Mouse (Mus musculus): ENCODE data around the gene Fam151a.
"Not testable (repeated sequence)": the region's sequence is repeated elsewhere in the genome, so short reads cannot be mapped to it uniquely, and the experiment has no call there.

Fam151a gene

DNA sequence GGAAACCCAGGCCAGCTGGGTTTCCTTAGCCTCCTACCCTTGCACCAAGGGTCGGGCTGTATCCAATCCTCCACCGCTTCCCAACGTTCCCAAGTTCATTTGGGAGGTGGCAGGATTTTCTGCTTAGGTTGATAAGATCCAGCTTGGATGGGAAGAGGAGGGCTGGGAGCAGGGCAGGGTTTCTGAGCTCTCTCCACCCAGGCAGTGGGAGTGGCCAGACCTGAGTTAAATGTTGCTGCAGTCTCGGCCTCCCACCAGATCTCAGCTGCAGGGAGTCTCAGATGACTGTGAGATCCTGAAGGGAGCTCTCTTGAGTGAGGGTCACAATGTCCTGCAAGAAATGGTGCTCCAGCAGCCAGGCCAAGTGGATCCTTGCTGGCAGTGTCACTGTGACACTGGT, at the start of gene Fam151a:
Gene Fam151a (plus strand): TSS at position 254 of the 400 bp plus-strand sequence.
- DNase-seq (ENCODE audit: low read depth in 2 of 2, low spot score in 2 of 2), result no peak

- no peak for DNase-seq (ENCODE audit: low read depth in 2 of 2, low spot score in 2 of 2)
These were observed 44.9 kb upstream of the Fam151a start for GRCm38 (mm10) chr4:106688636-106689296.

GRCm38 (mm10) chr4:106693841-106694430, 39.8 kb upstream of the Fam151a start:
- DNase-seq (ENCODE audit: low read depth in 2 of 2, low spot score in 2 of 2), result no peak

DNA sequence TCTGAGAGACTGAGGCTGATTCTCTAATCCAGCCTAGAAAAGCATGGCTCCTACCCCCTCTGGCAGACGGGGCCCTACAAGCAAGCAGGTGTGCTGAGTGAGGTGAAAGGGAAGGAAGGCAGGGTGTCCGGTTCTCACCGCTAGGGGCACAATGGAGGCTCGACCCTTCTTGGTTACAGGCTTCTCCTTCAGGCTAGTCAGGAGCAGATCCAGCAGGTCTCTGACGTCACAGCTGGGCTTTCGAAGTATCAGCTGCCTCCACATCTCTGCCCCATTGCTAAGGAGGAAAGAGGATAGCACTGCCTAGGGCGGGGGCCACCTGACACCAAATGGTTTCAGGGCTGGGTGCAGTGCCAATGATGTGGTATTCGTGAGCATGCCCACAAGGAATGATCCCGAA, 33.7 kb upstream of the Fam151a start:
- DNase-seq (ENCODE audit: low read depth in 2 of 2, low spot score in 2 of 2), result no peak

DNA sequence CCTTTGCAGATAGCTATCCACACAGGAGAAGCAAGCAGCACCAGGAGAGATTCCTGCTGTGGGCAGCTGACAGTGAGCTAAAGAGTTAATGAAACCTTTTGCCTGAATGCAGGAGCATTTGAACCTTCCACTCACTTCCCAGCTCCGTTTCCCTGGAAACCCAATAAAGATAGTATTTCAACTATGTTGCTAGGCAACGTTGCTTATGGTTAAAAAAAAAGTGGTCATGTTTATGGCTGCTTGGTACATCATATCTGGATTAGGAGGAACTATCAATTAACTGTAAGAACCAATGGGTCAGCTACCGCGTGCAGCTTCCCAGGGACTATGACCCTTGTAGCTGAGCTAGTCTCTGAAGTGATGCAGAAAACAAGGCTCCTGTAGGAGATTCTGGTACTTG, 32.9 kb upstream of the Fam151a start:
- no peak for DNase-seq (ENCODE audit: low read depth in 2 of 2, low spot score in 2 of 2)

DNA sequence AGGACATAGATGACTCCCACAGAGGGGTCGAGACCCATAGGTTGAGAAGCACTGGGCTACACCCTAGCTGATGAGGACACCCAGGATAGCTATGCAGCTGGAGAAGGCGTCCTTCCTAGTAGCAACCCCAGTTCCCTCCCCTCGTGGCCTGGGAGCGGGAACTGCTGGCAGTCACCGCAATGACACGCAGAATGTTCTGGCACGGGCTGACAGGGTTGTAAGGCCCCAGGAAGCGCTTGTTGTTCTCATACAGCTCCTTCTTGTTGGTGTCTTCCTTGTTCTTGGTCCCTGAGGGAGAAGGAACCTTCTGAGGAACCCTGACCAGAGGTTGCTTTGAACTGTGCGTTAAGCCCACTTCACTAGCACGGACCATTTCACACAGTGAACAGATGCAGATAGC, 29.7 kb upstream of the Fam151a start:
- no peak for DNase-seq (ENCODE audit: low read depth in 2 of 2, low spot score in 2 of 2)

DNA sequence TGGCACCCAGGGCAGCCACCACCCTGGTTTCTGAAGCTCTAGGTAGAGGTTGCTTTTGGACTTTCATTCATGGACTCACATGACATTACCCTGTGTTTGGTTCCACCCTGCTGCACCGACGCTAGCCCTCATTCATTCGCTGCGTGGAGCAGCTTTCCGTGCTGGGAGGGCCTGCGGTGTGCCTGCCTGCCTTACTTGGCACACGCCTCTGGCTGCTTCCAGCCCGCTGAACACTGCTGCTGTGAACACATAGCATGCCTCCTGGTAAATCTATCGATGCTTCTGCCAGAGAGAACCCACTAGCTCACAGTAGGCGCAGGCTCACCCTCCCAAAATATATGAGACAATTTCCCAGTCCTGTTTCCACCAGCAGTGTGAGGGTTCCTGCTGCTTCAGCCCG, 29.3 kb upstream of the Fam151a start:
- no peak for DNase-seq (ENCODE audit: low read depth in 2 of 2, low spot score in 2 of 2)

- DNase-seq (ENCODE audit: low read depth in 2 of 2, low spot score in 2 of 2), result no peak
These were observed 28.5 kb upstream of the Fam151a start for GRCm38 (mm10) chr4:106705096-106705665.

- DNase-seq (ENCODE audit: low read depth in 2 of 2, low spot score in 2 of 2), result no peak
These were observed 25.7 kb upstream of the Fam151a start for GRCm38 (mm10) chr4:106707957-106708356.

- peak; percentile 61 to 64 for DNase-seq (ENCODE audit: low read depth in 2 of 2, low spot score in 2 of 2)
These were observed 25.3 kb upstream of the Fam151a start for GRCm38 (mm10) chr4:106708408-106708807.

DNA sequence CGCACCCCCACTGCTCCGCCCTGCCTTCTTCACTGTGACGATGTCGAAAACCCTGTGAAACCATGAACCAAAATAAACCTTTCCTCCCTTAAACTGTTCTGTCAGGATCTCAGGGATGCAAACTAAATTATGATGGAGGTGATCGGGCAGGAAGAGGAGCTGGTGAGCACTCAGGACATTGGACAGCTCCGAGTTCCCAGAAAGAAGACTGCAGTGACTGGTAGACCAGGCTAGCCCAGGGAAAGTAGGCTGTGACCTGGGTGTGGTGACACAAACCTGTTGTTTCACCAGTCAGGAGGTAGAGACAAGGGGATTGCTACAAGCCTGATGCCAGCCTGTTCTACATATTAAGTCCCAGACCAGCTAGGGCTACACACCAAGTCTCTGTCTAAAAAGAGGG, 20.1 kb upstream of the Fam151a start:
- no peak for DNase-seq (ENCODE audit: low read depth in 2 of 2, low spot score in 2 of 2)

DNA sequence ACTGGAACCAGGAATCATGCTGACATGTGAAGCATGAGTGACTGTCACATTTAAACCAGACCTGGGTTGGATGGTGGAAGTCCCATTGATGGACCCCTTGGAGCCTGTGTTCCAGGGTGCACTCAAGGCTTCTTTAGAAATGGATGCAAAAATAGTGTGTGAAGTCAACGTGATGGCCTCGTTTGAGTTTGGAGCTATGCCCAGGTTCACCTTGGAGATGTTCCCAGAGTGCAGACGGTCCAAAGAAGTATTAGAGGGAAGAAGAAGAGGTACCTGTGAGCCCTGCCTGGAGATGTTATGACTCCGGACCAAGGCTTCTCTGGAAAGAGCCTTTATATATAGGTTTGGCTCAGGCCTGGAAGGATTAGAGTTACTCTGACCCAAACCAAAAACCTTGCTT, 13.1 kb upstream of the Fam151a start:
- DNase-seq (ENCODE audit: low read depth in 2 of 2, low spot score in 2 of 2), result no peak

DNA sequence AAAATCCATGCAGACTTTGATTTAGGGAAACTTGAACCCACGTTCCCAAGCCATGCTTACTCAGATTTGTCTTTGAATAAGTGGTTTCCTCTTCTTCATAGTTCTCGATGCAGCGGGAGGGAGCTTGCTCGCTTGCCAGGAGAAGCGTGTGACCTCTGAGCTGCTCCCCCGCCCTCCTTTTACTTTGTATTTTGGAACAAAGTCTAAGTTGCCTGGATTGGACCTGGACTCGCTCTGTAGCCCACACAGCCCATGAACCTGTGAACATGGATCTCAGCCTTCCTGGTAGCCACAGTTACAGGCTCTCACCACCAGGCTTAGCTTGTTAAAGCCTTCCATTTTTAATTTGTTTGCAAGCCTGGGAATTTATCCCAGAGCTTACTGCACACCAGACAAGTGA, 2.9 kb upstream of the Fam151a start, which contains the start of gene Mroh7:
Gene Mroh7 (minus strand): TSS at position 112 of the 400 bp plus-strand sequence.
- no peak for DNase-seq (ENCODE audit: low read depth in 2 of 2, low spot score in 2 of 2)

DNA sequence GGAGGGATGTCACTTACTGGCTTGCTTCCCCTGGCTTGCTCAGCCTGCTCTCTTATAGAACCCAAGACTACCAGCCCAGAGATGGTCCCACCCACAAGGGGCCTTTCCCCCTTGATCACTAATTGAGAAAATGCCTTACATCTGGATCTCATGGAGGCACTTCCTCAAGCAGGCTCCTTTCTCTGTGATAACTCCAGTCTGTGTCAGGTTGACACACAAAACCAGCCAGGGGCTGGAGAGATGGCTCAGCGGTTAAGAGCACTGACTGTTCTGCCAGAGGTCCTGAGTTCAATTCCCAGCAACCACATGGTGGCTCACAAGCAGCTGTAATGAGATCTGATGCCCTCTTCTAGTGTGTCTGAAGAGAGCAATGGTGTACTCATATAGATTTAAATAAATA, 3.2 kb downstream of the Fam151a start:
- not testable (repeated sequence) for DNase-seq (ENCODE audit: low read depth in 2 of 2, low spot score in 2 of 2)

DNA sequence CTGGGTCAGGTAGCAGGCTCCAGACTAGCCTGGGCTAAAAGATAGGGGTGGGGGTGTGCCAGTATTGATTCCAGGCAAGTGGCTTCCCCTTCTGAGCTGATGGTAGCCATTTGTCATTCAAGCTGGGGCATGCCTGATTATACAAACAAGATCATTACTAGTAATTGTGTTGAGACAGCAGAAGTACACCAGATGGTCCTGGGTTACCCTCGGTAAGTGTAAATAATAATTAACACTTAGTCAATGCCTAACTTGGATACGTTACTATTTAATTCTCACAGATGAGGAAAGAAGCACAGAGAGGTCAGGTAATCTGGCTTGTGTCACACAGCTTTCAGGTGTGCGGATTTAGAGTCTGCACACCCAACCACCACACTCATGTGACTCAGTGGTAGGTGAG, 4.2 kb downstream of the Fam151a start:
- DNase-seq (ENCODE audit: low read depth in 2 of 2, low spot score in 2 of 2), result no peak

DNA sequence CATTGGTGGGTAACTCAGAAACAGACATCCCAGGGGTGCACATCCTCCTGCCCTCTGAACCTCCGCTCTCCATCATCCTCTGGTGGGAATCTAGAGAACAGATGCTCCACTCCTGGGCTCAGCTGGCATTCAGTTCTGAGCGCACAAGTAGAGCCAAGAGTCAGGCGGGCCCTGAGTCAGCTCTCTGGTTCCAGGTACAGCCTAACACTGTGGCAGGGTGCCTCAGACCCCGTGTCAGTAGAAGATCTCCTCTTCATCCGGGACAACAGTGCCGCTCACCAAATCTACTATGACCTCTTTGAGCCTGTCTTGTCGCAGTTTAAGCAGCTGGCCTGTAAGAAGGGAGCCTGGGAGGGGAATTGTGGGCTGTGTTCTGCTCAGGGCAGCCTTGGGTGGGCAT, 12.2 kb downstream of the Fam151a start:
- DNase-seq (ENCODE audit: low read depth in 2 of 2, low spot score in 2 of 2), result no peak

- no peak for DNase-seq (ENCODE audit: low read depth in 2 of 2, low spot score in 2 of 2)
These were observed 13.4 kb downstream of the Fam151a start for GRCm38 (mm10) chr4:106747001-106747580.

GRCm38 (mm10) chr4:106749699-106750098, 16.0 kb downstream of the Fam151a start:
- no peak for DNase-seq (ENCODE audit: low read depth in 2 of 2, low spot score in 2 of 2)

DNA sequence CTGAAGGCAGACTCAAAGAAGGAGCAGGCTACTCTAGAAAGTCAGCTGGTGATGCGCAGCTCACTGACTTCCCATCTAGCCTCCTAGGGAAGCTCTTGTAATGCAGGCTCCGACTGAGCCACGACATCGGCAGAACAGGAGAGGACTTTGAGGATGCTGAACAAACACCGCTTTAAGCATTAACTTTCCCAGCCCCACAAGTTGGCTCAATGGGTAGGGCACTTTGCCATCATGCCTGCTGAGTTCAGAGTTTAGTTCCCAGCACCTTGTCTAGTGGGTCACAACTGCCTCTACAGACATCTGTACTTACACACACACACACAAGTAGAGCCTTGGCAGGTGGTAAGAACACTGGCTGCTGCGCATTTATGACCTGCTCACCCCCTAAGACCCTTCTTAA, 18.0 kb downstream of the Fam151a start:
- DNase-seq (ENCODE audit: low read depth in 2 of 2, low spot score in 2 of 2), result no peak

GRCm38 (mm10) chr4:106764166-106764565, 30.5 kb downstream of the Fam151a start:
- no peak for DNase-seq (ENCODE audit: low read depth in 2 of 2, low spot score in 2 of 2)

DNA sequence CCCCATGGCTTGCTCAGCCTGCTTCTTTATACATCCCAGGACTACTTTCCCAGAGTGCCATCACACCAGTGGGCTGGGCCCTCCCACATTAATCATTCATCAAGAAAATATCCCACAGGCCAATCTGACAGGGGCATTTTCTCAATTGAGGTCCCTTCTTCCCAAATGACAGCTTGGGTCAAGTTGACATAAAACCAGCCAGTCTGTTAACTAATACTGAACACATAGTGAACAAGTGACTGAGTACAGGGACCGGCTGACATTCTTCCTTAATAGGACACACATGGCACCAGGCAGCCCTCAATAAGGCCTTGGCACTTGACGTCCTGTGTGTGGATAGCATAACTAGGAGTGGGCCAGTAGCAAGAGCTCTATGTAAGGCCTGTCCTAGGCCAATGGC, 35.6 kb downstream of the Fam151a start:
- no peak for DNase-seq (ENCODE audit: low read depth in 2 of 2, low spot score in 2 of 2)

GRCm38 (mm10) chr4:106772558-106772957, 38.9 kb downstream of the Fam151a start:
- no peak for DNase-seq (ENCODE audit: low read depth in 2 of 2, low spot score in 2 of 2)

Measured in CD8-positive naive resting alpha-beta T cell, adult 2 months (primary cell).